Mouse (Mus musculus) midbrain, embryonic 16.5 days (tissue): ENCODE measurements at regions not wholly inside any gene's neighbourhood (a gene's known extent, or its start where the extent isn't known, plus 50 kb on each side); places are given as distances from the start of the nearest gene placed in this dataset.

ENCODE experiments used
- ATAC-seq: fragments of 200-750 bp; cut with Nextera tagmentation; 2 replicates; pipeline ENCODE4 v1.8.0; 2017; ENCODE audit warnings: moderate TSS enrichment
- H3K27ac ChIP-seq: fragments of 300-500 bp; sonication (generic); 2 replicates; pipeline ENCODE4 v1.5.1; 2014; ENCODE audit warnings: mild to moderate bottlenecking, low read length, mixed read lengths
- H3K27me3 ChIP-seq: fragments of 300-500 bp; sonication (generic); 2 replicates; pipeline ENCODE4 v1.6.1; 2014; ENCODE audit warnings: low read depth, low read length, mixed read lengths; ENCODE audit not compliant: control insufficient read depth, insufficient read depth
- H3K36me3 ChIP-seq: fragments of 300-500 bp; sonication (generic); 2 replicates; pipeline ENCODE4 v1.6.1; 2014; ENCODE audit warnings: mild to moderate bottlenecking, low read length, moderate library complexity, mixed read lengths; ENCODE audit not compliant: control insufficient read depth, insufficient read depth
- H3K4me1 ChIP-seq: fragments of 300-500 bp; sonication (generic); 2 replicates; pipeline ENCODE4 v1.6.1; 2014; ENCODE audit warnings: mild to moderate bottlenecking, low read length, mixed read lengths; ENCODE audit not compliant: control insufficient read depth, insufficient read depth
- H3K4me2 ChIP-seq: fragments of 300-500 bp; sonication (generic); 2 replicates; pipeline ENCODE4 v1.6.1; 2014; ENCODE audit warnings: mild to moderate bottlenecking, low read length, mixed read lengths
- H3K4me3 ChIP-seq: fragments of 300-500 bp; sonication (generic); 2 replicates; pipeline ENCODE4 v1.5.1; 2014; ENCODE audit warnings: low read depth, mild to moderate bottlenecking, low read length, moderate library complexity, mixed read lengths
- H3K9ac ChIP-seq: fragments of 300-500 bp; sonication (generic); 2 replicates; pipeline ENCODE4 v1.6.1; 2014; ENCODE audit warnings: low read depth, low read length, mixed read lengths
- H3K9me3 ChIP-seq: fragments of 300-500 bp; sonication (generic); replicated peaks from 2 replicates; pipeline ENCODE4 v1.6.1; 2014; ENCODE audit warnings: mild to moderate bottlenecking, low read length, mixed read lengths; ENCODE audit not compliant: control insufficient read depth, poor library complexity, severe bottlenecking
- WGBS: fragments of 180-500 bp; shearing (Covaris S2); extraction: QIAGEN DNeasy Blood & Tissue Kit; methylation state at CpG from one replicate; pipeline ENCODE4 v1.1.7; 2014; 5-methylcytosine and 5-hydroxymethylcytosine counted together

DNA sequence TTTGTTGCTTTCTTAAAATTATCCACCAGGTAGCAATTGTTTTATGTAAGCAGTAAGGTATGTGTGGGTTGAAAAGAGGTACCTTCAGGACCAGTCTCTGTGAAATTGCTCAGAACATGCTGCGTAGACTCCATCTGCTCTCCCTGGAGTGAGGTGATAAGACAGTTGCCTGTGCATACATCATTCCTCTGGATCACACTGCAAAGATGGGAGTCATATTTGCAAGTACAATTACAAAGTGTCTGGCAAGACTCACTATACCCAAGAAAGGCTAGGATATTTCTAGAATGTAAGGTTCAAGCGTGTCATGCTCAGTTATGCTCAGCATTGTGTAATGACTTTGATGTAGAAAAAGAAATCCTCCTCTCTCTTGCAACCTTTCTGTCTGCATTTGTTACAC is 1283.5 kb upstream of the Slc10a2 start:
- no peaks in the 10 kb centered on the region for H3K27me3 ChIP-seq
- H3K4me3 ChIP-seq: no peak overlapping the region
- H3K27ac ChIP-seq: no peak overlapping the region
- 83% methylated on average over 2 of the region's 2 CpGs for WGBS
- H3K36me3 ChIP-seq: no peaks in the 10 kb centered on the region
- ATAC-seq: no peak
- no peaks in the 10 kb centered on the region for H3K9me3 ChIP-seq
- no peaks in the 10 kb centered on the region for H3K4me1 ChIP-seq
- no peak overlapping the region for H3K4me2 ChIP-seq
- no peak overlapping the region for H3K9ac ChIP-seq

DNA sequence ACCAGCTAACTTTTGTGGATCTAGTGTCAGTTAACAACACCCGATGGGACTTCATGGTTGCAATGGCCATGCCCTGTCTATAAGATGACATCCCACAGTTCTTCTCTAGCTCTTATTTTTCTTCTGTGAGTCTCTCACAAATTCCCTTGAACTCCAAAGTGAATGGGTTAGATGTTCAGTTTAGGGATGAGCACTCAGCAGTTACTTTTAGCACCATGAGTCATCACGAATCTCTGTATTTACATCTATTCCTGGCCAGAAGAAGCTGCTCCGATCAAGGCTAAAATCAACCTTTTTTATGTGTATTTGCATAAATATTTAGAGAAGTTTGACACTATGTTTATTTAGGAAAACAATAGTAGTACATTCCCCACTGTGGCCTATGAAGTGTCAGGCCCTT is 1269.6 kb upstream of the Slc10a2 start:
- Histone ChIP-seq H3K27me3 (no peaks in the 10 kb centered on the region), H3K4me1 (no peaks in the 10 kb centered on the region), H3K36me3 (no peaks in the 10 kb centered on the region), H3K4me3 (no peak overlapping the region), H3K4me2 (no peak overlapping the region), H3K27ac (no peak overlapping the region), H3K9ac (no peak overlapping the region), H3K9me3 (no peaks in the 10 kb centered on the region)
- WGBS: 60% methylated on average over 3 of the region's 3 CpGs
- no peak for ATAC-seq

DNA sequence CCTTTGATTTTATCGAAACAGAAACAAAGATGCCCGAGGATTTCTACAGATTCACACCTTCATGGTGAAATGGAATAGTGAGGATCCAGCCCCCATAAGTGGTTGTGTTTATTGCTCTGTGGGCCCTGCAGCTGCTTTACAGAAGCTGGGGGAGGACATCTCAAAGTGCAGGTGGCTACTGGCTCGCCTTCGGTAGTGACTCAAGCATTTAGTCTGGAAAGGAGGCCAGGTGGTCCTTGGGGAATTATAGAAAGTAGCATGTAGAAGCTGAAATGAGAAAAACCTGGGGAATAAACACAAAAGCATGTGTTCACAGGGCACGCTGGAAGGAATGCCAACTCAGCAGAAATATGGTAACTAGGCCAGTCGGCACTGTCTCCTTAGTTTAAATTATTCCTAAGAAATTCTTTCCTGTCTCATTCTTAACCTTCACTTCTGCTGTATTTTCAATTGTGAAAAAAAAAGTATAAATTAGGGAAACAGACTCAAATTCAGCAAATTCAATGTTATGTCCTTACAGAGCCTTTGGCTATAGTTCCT is 1256.3 kb upstream of the Slc10a2 start:
- Histone ChIP-seq H3K27me3 (no peaks in the 10 kb centered on the region), H3K9me3 (no peaks in the 10 kb centered on the region), H3K9ac (no peak overlapping the region), H3K4me3 (no peak overlapping the region), H3K4me1 (no peaks in the 10 kb centered on the region), H3K4me2 (no peak overlapping the region), H3K36me3 (no peaks in the 10 kb centered on the region), H3K27ac (no peak overlapping the region)
- no peak for ATAC-seq
- 82% methylated on average over 6 of the region's 6 CpGs for WGBS

DNA sequence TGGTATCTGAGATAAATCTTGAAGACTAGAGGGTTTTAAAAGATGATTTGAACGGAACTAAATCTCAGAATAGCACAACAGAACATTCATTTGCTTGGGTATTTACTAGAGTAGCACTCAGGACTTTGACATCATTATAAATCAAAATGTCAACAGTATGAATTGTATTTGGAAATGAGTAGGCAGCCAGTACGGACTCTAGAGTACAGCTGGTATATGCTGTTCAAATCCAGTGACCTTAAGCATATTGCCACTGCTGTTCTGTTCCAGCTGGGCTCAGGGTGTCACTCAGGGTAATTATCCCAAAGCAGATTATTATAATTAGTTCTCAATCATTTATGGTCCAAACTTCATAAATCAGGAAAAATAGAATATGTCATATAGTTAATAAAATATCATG is 1252.7 kb upstream of the Slc10a2 start:
- no peaks in the 10 kb centered on the region for H3K27me3 ChIP-seq
- H3K9ac ChIP-seq: no peak overlapping the region
- no peaks in the 10 kb centered on the region for H3K4me1 ChIP-seq
- no peak overlapping the region for H3K4me3 ChIP-seq
- no peak overlapping the region for H3K4me2 ChIP-seq
- WGBS: 40% methylated on average over 2 of the region's 2 CpGs
- no peak overlapping the region for H3K27ac ChIP-seq
- no peaks in the 10 kb centered on the region for H3K36me3 ChIP-seq
- ATAC-seq: no peak
- 0 out of 2 replicates have a peak, but pooled peaks cover 3% of the 10 kb centered on the region for H3K9me3 ChIP-seq

DNA sequence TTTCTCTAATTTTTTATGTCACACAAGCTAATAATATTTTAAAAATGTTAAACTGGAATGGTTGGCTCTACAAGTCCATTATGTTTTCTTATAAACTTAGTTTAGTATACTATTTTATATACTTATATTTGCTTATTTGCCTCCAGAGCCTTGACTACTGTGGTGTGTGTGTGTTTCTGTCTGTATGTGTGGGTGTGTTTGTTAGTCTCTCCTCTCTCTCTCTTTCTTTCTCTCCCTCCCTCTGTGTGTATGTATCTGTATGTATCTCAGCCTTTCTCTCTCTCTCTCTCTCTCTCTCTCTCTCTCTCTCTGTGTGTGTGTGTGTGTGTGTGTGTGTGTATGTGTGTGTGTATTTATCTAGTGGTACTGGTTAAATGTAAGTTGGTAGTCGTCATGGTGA is 1245.3 kb upstream of the Slc10a2 start:
- Histone ChIP-seq H3K4me2 (no peak overlapping the region), H3K4me3 (no peak overlapping the region), H3K27ac (no peak overlapping the region), H3K27me3 (no peaks in the 10 kb centered on the region), H3K9me3 (0 out of 2 replicates have a peak, but pooled peaks cover 3% of the 10 kb centered on the region), H3K4me1 (no peaks in the 10 kb centered on the region), H3K36me3 (no peaks in the 10 kb centered on the region), H3K9ac (no peak overlapping the region)
- ATAC-seq: no peak
- WGBS: 69% methylated on average over 1 of the region's 1 CpGs

DNA sequence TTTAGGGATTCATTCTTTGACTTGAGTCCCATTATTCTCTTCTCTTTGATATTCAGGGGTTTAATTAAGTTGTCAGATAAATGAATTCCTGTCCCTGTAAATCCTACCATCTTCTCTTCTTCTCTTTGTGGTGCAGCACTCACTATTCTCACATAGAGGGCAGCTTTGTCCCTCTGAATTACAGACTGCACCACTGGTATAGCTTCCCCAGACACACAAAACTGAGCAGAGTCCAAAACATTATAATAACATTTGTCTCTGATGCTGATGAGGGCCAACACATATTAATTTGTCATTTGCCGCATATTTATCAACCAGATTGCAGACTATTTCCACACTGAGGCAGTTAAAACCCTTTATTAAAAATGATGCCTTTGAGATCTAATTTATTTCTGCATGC is 1244.9 kb upstream of the Slc10a2 start:
- no peak overlapping the region for H3K27ac ChIP-seq
- no peaks in the 10 kb centered on the region for H3K27me3 ChIP-seq
- no peak overlapping the region for H3K4me3 ChIP-seq
- no peak overlapping the region for H3K9ac ChIP-seq
- 67% methylated on average over 1 of the region's 1 CpGs for WGBS
- H3K9me3 ChIP-seq: 0 out of 2 replicates have a peak, but pooled peaks cover 3% of the 10 kb centered on the region
- no peaks in the 10 kb centered on the region for H3K36me3 ChIP-seq
- no peak overlapping the region for H3K4me2 ChIP-seq
- no peaks in the 10 kb centered on the region for H3K4me1 ChIP-seq
- peak; percentile 80 for ATAC-seq

DNA sequence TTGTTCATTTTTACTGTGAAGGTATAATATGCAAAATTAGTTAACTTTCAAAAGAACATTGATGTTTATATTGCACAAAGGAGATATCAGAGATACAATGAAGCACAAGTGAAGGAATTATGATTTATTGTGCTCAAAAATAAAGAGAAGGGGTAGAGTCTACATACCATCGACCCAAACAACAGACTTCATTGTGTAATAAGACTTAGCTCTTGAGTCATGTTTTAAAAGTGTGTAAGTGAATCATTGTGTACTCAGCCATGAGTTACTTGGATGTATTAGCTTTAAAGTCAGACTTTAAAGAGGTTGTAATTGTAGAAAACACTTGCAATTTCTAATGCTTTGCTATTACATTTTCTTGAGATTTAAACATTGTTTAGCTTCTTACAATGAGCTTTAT is 1240.6 kb upstream of the Slc10a2 start:
- Histone ChIP-seq H3K9ac (no peak overlapping the region), H3K36me3 (no peaks in the 10 kb centered on the region), H3K4me2 (no peak overlapping the region), H3K4me1 (no peaks in the 10 kb centered on the region), H3K4me3 (no peak overlapping the region), H3K9me3 (no peaks in the 10 kb centered on the region), H3K27ac (no peak overlapping the region), H3K27me3 (no peaks in the 10 kb centered on the region)
- WGBS: 73% methylated on average over 1 of the region's 1 CpGs
- no peak for ATAC-seq

DNA sequence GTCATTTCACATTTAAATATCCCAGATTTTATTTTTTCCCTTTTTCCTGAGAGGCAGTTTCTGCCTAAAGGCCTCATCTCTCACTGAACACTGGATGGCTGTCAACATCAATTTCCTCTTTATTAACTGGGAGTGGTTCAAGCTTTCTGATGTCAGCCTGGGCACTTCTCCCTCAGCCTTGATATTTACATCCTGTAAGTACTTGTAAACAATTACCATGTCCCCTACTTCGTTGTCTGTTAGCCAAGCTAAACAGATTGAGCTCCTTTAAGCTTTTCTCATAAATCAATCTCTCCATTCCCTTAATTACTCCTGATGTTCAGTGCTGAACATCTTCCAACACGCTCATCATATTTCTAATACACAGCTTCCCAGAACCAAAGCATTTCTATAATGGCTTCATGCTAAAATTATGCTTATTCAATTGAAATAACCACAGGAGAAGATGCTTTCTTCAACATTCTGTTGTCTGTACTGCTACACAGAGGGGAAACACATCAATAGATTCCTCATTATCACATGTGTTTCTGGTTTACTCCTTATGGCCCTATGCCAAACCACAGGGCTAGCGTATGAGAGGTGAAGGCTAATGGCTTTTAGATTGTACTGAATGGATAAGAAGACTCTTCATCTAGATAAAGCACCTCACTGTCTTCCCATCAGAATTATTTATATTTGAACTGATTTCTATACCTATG is 1235.2 kb upstream of the Slc10a2 start:
- Histone ChIP-seq H3K4me1 (no peaks in the 10 kb centered on the region), H3K27me3 (no peaks in the 10 kb centered on the region), H3K36me3 (no peaks in the 10 kb centered on the region), H3K9ac (no peak overlapping the region), H3K4me2 (no peak overlapping the region), H3K4me3 (no peak overlapping the region), H3K27ac (no peak overlapping the region), H3K9me3 (no peaks in the 10 kb centered on the region)
- WGBS: 46% methylated on average over 3 of the region's 3 CpGs
- ATAC-seq: no peak

DNA sequence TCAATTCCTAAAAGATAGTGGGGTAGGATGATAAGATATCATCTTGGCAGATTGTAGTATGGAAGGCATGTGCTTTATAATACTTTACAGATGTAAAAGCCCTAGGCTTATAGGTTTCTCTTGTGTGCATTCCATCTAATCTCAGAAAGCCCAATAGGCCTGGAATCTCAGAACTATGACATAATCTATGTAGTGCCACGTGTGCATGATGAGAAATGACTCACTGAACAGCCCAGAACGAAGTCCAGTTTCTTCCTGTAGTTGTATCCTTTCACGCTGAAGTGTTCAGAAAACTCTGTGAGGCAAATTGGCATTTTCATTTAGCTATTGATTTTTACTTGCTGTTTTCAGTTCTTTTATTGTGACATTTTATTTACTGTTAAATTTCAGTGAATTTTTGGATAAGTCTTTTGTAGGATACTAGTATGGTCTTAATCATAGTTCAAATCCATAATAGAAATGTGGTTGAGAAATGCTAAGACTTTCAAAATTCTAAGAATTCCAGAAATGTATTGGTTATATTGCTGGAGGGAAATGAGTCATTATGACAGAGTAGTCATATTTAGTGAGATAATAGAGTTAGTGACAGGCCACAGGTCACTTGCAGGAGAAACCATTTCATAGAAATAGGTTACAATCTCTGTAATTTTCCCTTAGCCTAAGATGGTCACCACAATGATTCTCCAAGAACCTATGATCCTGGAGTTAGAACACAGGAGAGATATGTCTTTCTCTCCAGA is 1229.3 kb upstream of the Slc10a2 start:
- H3K36me3 ChIP-seq: no peaks in the 10 kb centered on the region
- ATAC-seq: no peak

More for the DNA sequence above, 1229.3 kb upstream of the Slc10a2 start:
- Histone ChIP-seq H3K4me2 (no peak overlapping the region), H3K4me3 (no peak overlapping the region), H3K4me1 (no peaks in the 10 kb centered on the region), H3K9me3 (no peaks in the 10 kb centered on the region), H3K27ac (no peak overlapping the region), H3K9ac (no peak overlapping the region), H3K27me3 (no peaks in the 10 kb centered on the region)
- 75% methylated on average over 3 of the region's 3 CpGs for WGBS
